Mouse (Mus musculus) liver, postnatal 0 days (tissue): ENCODE measurements at regions not wholly inside any gene's neighbourhood (a gene's known extent, or its start where the extent isn't known, plus 50 kb on each side); places are given as distances from the start of the nearest gene placed in this dataset.

Experiments used
- CTCF ChIP-seq: sonication (generic); IDR thresholded peaks from 2 replicates; pipeline ENCODE4 v1.5.1; 2016; ENCODE audit warnings: antibody characterized with exemption, low read depth
- EP300 ChIP-seq: IDR thresholded peaks from 2 replicates; pipeline ENCODE4 v1.6.1; 2016; ENCODE audit warnings: antibody characterized with exemption, low read depth, mild to moderate bottlenecking

DNA sequence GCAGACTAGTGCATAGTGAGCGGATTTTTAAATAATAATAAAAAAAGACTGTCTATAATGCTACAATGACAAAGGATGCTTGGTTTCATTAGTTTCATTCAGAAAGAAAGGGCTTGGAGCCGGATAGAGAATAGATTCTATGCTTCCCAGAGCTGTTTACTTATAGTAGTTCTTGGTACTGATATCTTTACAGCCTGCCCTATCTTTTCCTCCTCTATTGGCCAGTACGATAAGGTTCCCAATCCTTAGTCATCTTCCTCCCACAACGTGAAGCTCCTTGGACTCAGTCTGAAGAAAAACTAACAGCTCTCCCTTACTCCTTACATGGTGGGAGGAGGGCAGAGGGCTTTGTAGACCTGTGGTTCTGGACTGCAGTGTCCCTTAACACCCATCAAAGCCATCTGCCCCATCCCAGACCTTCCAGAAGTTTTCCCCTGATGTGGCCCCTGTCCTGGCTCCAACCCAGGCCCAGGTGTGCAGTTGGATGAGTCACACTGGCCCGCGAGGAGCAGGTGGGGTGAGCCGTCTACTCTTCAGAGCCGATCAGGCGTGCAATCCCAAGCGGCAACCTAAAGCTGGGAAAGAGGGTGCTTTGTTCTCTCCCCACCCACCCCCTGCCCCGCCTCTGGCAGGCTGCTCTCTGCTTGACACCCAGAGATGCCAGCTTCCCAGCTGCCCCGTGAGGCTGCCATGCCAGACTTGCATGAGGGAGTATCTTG lies 262.2 kb downstream of the 1500009L16Rik start:
- no peak for TF ChIP-seq CTCF
- TF ChIP-seq EP300 = no peak
